Mouse (Mus musculus): ENCODE data around the gene Gm10912.

- no peak for TF ChIP-seq CTCF (IDR thresholded peaks at IDR 0.05; ENCODE audit: low read depth, low read length)
- no peak for TF ChIP-seq GATA1 (IDR thresholded peaks at IDR 0.05; ENCODE audit: borderline replicate concordance, low read length)
- no peak for TF ChIP-seq TAL1 (conservative IDR thresholded peaks at IDR 0.05; ENCODE audit: low read depth, low read length)
These were observed 21.8 kb upstream of the Gm10912 start for GRCm38 (mm10) chr2:104043624-104044478.
